Mouse (Mus musculus) adrenal gland, postnatal 0 days (tissue): ENCODE measurements around the gene Hapln3. TPM values are rescaled to one million over a fixed set of nuclear protein-coding genes. Genes with fewer than 3 reads are reported as not detected.

Experiments
- polyA plus RNA-seq: library from polyadenylated mRNA; unstranded; fragments of >200 nt; fragmentation: Nextera tagmentation; extraction: Ambion mirVana; gene quantifications from 2 replicates; pipeline ENCODE4 v1.2.1, GENCODE M21; 2015

Hapln3 gene
- polyA plus RNA-seq = 1.5 and 2.8 TPM in 2 replicates

GRCm38 (mm10) chr7:79130843-79131444, at the start of gene Hapln3:
TSS of gene Hapln3 (minus strand) at chr7:79131018.

GRCm38 (mm10) chr7:79148711-79149266, 18.0 kb upstream of the Hapln3 start, which contains the start of gene Mfge8:
TSS of gene Mfge8 (minus strand) at chr7:79149060.

Other genes starting within 250 kb of the Hapln3 start
- gene Aen, start 235.2 kb downstream of the Hapln3 start, polyA plus RNA-seq = 16.5 and 23.8 TPM in 2 replicates
- 17.9 and 18.1 TPM in 2 replicates for gene Isg20, start 217.6 kb downstream of the Hapln3 start, polyA plus RNA-seq
- gene Acan, start 77.5 kb downstream of the Hapln3 start, polyA plus RNA-seq = 0.12 and 0.13 TPM in 2 replicates
- gene Mfge8, start 18.0 kb upstream of the Hapln3 start, polyA plus RNA-seq = 226 and 348 TPM in 2 replicates
- gene Abhd2, start 142.2 kb upstream of the Hapln3 start, polyA plus RNA-seq = 39.5 and 90.5 TPM in 2 replicates